Mouse (Mus musculus) bone marrow, adult 2 months (tissue): ENCODE measurements around the gene Tcf25.

Experiments used
- CTCF ChIP-seq: fragments of 200-500 bp; IDR thresholded peaks from 2 replicates; pipeline ENCODE4 v1.5.1; 2011; ENCODE audit warnings: low read length, control low read depth; ENCODE audit not compliant: control insufficient read depth, insufficient read depth
- POLR2A ChIP-seq: fragments of 200-500 bp; IDR thresholded peaks from 2 replicates; pipeline ENCODE4 v1.6.1; 2011; ENCODE audit warnings: low read depth, mild to moderate bottlenecking, control low read depth, low read length, borderline replicate concordance; ENCODE audit not compliant: control insufficient read depth

- TF ChIP-seq CTCF (no peak), POLR2A (no peak)
Observed at GRCm38 (mm10) chr8:123401936-123402335, 28.4 kb downstream of the Tcf25 start.
